Mouse (Mus musculus) layer of hippocampus, adult 2 months (tissue): ENCODE measurements around the gene Fam117a. TPM values are rescaled to one million over a fixed set of nuclear protein-coding genes. Genes with fewer than 3 reads are reported as not detected.
"Not testable (repeated sequence)": the region's sequence is repeated elsewhere in the genome, so short reads cannot be mapped to it uniquely, and the experiment has no call there.

Source experiments
- DNase-seq, 2 experiments: peaks; one replicate each; pipeline ENCODE4 v3.0.0; 2022; ENCODE audit warnings: low spot score in 2 of 2
- H3K27ac ChIP-seq: fragments of 200-600 bp; 2 replicates; pipeline ENCODE4 v1.8.1; 2022
- H3K4me3 ChIP-seq: fragments of 200-600 bp; 2 replicates; pipeline ENCODE4 v1.8.1; 2022; ENCODE audit warnings: mild to moderate bottlenecking
- CTCF ChIP-seq: fragments of 200-600 bp; conservative IDR thresholded peaks from 2 replicates; pipeline ENCODE4 v1.8.1; 2022; ENCODE audit warnings: antibody characterized with exemption, mild to moderate bottlenecking, moderate library complexity
- total RNA-seq, 2 experiments: library from RNA; stranded (reverse); gene quantifications; 2 replicates each; pipeline ENCODE4 v1.2.3; 2021

Gene Fam117a
- total RNA-seq, 2 experiments from 2014 or later = 4.1 to 6.0 TPM

GRCm38 (mm10) chr11:95405771-95406170 is 69.0 kb downstream of the Fam117a start:
- no peak for DNase-seq
- Histone ChIP-seq H3K27ac (no peak overlapping the region), H3K4me3 (no peak overlapping the region)
- no peak for TF ChIP-seq CTCF

- not testable (repeated sequence) for H3K27ac ChIP-seq, DNase-seq, H3K4me3 ChIP-seq
These were observed 69.6 kb downstream of the Fam117a start for GRCm38 (mm10) chr11:95406398-95406797.

DNA sequence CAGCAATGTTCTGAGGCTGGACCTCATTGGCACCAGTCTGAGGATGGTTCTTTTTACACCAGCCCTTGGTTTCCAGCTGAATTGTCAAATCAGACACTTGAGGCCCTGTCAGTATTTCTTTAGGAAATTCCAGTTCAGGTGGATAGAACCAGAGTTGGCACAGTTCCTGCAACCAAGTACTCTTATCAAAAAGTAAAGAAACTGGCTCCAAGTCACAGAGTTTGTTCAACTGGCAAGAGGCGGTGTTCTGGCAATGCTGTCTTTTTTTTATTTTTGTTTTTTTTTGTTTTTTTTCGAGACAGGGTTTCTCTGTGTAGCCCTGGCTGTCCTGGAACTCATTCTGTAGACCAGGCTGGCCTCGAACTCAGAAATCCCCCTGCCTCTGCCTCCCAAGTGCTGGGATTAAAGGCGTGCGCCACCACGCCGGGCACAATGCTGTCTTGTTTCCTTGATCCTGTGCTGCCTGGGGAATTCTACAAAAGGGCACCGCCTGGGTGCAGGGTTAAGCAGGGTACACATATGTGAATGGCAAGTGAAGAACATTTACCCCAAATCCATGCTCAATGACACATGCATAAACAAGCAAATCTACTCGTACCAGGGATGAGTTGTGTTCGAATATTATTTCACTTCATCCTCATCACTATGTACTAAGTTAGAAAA is 72.8 kb downstream of the Fam117a start:
- Histone ChIP-seq H3K27ac (no peak overlapping the region), H3K4me3 (no peak overlapping the region)
- DNase-seq = no peak
- no peak for TF ChIP-seq CTCF

- 0 out of 2 replicates have a peak overlapping the region, but pooled peaks have one; percentile 18 for H3K27ac ChIP-seq
- no peak for DNase-seq
- TF ChIP-seq CTCF = no peak
- no peak overlapping the region for H3K4me3 ChIP-seq
These were observed 74.7 kb downstream of the Fam117a start for GRCm38 (mm10) chr11:95411453-95412013.

GRCm38 (mm10) chr11:95412615-95413014 is 75.8 kb downstream of the Fam117a start:
- Histone ChIP-seq H3K27ac (no peak overlapping the region), H3K4me3 (no peak overlapping the region)
- no peak for DNase-seq
- no peak for TF ChIP-seq CTCF

GRCm38 (mm10) chr11:95413641-95414535 is 77.1 kb downstream of the Fam117a start, which contains the start of gene Spop:
Gene Spop (plus strand): TSS chr11:95414080.
- peak within 1 kb of the TSS; percentile 97 for H3K27ac ChIP-seq
- peak within 1 kb of the TSS; percentile 86 for H3K4me3 ChIP-seq
- DNase-seq = peak; percentile 82 to 86
- TF ChIP-seq CTCF = no peak

DNA sequence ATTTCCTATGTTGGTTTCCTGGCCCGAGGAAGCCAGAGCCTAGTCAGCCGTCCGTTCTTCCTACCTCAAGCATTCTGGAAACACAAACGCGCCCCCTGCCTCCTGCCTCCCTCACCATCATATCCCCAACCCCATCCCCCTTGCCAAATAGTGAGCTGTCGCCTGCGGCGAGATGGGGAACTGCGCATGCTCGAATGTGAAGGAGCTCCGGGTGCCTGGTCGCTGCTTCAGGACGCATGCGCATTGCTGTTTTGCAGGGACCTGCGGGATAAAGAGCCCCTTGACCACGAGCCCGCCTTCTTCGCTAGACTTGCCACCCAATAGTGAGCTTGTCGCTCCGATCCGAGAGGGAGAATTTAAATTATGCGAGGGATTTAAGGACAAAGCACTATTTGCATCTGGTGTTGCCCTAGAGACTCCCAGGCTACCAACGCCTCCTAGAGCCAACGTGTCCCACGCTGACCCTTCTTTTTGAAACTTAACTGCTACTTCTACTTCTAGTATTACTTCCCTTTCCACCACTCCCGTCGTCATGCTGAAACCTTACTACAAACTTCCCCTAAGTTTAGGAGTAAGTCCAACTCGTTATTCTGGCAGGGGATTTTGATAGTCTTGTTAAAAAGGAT is 77.8 kb downstream of the Fam117a start:
- TF ChIP-seq CTCF = peak; percentile 79
- peak; percentile 96 for DNase-seq
- H3K27ac ChIP-seq = peak overlapping the region; percentile 97
- peak overlapping the region; percentile 86 for H3K4me3 ChIP-seq

GRCm38 (mm10) chr11:95415931-95416330 is 79.1 kb downstream of the Fam117a start:
- no peak for DNase-seq
- Histone ChIP-seq H3K27ac (peak overlapping the region; percentile 21; the same call in 1 of the 2 replicates), H3K4me3 (peak overlapping the region; percentile 86)
- no peak for TF ChIP-seq CTCF

DNA sequence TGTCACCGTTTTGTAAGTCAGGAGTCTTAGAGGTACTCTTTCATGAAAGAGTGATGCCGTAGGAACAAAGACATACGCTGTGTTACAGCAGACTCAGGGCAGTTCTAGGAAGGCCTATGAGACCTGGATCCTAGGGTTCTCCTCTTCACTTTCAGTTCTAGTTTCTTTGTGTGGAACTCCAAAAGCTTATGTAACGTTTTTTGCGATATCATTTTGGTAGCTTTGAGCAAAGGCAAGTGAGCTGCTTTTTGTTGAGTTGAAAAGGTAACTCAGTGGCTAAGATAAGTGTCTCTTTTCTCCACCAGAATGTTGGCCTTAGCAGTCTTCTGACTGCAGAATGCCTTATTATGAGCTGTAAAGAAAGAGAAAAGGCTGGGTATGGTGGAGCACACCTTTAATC is 80.5 kb downstream of the Fam117a start:
- DNase-seq = no peak
- Histone ChIP-seq H3K27ac (peak overlapping the region; percentile 23; the same call in 1 of the 2 replicates), H3K4me3 (no peak overlapping the region)
- no peak for TF ChIP-seq CTCF

DNA sequence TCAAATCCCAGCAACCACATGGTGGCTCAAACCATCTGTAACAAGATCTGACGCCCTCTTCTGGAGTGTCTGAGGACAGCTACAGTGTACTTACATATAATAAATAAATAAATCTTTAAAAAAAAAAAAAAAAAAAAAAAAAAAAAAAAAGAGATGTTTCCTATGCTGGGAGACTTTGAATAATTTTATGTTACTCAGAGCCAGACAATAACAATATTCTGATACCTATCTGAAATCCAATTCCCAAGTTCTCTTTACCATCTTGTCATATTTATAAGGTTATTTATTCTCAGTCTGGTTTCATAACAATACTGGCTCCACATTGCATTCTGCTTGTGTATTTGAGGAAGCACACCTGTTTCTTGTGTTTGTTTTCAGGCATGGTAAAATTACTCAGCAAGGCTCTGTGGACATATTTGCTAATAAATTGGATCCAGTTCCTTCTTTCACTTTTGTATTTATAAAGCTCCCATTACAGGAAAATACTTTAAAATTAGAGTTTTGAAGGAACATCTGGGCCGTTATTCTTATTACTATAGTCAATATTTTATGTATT is 84.1 kb downstream of the Fam117a start:
- TF ChIP-seq CTCF = no peak
- DNase-seq = no peak
- Histone ChIP-seq H3K4me3 (no peak overlapping the region), H3K27ac (no peak overlapping the region)

DNA sequence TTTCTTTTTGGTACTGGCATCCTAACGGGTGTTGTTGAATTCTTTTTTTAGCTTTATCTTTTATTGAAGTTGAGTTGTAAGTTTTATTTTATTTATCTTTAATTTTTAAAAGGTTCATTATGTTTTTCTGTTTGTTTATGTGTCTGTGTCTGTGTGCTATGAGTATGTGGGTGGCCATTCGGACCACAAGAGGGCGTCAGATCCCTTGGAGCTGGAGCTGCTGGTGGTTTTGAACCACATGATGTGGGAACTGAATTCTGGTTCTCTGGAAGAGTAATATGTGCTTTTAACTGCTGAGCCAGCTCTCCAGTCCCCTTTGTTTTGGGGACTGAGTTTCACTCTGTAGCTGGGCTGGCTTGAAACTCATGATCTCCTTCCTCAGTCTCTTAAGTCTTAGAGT is 86.7 kb downstream of the Fam117a start:
- peak; percentile 55 for TF ChIP-seq CTCF
- DNase-seq = no peak
- no peak overlapping the region for H3K27ac ChIP-seq
- H3K4me3 ChIP-seq = no peak overlapping the region

DNA sequence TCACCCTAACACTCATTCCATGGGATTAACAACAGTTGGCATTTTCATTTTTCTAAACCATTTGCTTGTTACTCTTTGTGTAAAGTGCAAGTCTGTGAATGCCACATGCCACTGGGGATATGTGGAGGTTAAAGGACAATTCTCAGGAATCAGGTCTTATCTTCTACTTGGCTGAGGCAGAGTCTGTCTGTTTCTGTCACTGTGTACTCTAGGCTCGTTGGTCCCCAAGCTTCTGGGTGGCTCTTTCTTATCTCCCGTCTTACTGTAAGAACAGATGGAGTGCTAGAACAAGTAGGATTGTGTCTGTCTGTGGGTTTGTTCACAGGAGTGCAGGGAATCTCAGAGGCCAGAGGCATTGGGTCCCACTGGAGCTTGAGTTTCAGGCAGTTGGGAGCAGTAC is 94.5 kb downstream of the Fam117a start:
- H3K4me3 ChIP-seq = no peak overlapping the region
- DNase-seq = no peak
- no peak for TF ChIP-seq CTCF
- H3K27ac ChIP-seq = peak overlapping the region; percentile 28; the same call in 1 of the 2 replicates

Other genes with a start within 250 kb of the Fam117a start
- gene Dlx3, start 216.9 kb upstream of the Fam117a start, total RNA-seq = not detected
- gene Dlx4, start 190.8 kb upstream of the Fam117a start, total RNA-seq = not detected
- gene Tac4, start 75.5 kb upstream of the Fam117a start, total RNA-seq = not detected
- gene Kat7, start 26.8 kb upstream of the Fam117a start, total RNA-seq = 10 to 100 TPM; 83.3 to 85.7 TPM
- 10 to 100 TPM; 64.4 to 69.2 TPM for gene Slc35b1, start 47.7 kb downstream of the Fam117a start, total RNA-seq
- 100 to 1,000 TPM; 170 to 176 TPM for gene Spop, start 77.1 kb downstream of the Fam117a start, total RNA-seq
- gene Nxph3, start 177.6 kb downstream of the Fam117a start, total RNA-seq = 10 to 100 TPM; 13.5 to 18.5 TPM